Mouse (Mus musculus): ENCODE measurements around the gene Il9r.

Gene Il9r

GRCm38 (mm10) chr11:32159176-32159575, 40.9 kb downstream of the Il9r start:
- DNase-seq (ENCODE audit: low spot score), result no peak

GRCm38 (mm10) chr11:32157791-32158594, 42.1 kb downstream of the Il9r start:
- no peak for DNase-seq (ENCODE audit: low spot score)

- no peak for DNase-seq (ENCODE audit: low spot score)
Observed at GRCm38 (mm10) chr11:32156854-32157630, 43.0 kb downstream of the Il9r start.

DNA sequence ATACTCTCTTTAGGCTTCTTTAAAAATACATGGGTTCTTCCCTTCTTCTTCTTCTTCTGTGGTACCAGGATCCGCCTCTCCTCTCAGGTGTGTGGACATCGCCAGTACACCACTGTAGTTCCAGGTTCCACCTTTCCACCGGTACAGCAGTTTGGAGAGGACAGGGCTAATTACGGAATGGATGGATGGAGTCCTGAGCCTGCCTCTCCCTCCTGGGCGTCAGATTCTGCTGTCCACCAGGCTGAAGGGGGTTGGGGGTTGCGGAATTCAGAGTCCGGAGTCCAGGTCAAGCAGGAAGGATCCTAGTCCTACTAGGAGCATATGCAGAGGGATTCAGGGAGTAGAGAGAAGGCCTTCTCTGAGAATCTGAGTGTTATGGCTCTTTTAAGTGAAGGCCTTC, 46.9 kb downstream of the Il9r start:
- DNase-seq (ENCODE audit: low spot score), result no peak

GRCm38 (mm10) chr11:32152814-32153213, 47.3 kb downstream of the Il9r start:
- DNase-seq (ENCODE audit: low spot score), result peak; percentile 22

GRCm38 (mm10) chr11:32151243-32151642, 48.8 kb downstream of the Il9r start:
- DNase-seq (ENCODE audit: low spot score), result no peak

GRCm38 (mm10) chr11:32149605-32150004, 50.5 kb downstream of the Il9r start:
- no peak for DNase-seq (ENCODE audit: low spot score)

- no peak for DNase-seq (ENCODE audit: low spot score)
Observed at GRCm38 (mm10) chr11:32142771-32143170, 57.3 kb downstream of the Il9r start.

GRCm38 (mm10) chr11:32141627-32142586, 58.2 kb downstream of the Il9r start:
- DNase-seq (ENCODE audit: low spot score), result no peak

DNA sequence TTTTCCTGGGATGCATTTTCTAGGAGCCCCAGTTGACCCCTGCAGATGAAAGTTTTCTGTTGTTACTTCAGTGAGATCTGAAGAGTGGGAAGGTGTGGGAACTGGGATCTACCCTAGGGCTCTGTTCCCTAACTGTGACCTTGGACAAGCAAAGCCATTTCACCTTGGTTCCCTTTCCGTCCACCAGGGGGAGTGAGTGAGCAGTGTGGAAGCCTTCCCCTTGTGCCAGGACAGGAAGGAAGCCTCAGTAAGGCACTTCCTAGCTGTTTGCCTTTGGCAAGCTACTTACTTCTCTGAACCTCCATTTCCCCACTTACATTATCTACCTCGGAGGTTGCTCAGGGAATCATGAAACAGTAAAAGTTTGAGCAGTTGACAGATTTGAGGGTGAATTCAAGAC, 59.0 kb downstream of the Il9r start:
- DNase-seq (ENCODE audit: low spot score), result peak; percentile 61

DNA sequence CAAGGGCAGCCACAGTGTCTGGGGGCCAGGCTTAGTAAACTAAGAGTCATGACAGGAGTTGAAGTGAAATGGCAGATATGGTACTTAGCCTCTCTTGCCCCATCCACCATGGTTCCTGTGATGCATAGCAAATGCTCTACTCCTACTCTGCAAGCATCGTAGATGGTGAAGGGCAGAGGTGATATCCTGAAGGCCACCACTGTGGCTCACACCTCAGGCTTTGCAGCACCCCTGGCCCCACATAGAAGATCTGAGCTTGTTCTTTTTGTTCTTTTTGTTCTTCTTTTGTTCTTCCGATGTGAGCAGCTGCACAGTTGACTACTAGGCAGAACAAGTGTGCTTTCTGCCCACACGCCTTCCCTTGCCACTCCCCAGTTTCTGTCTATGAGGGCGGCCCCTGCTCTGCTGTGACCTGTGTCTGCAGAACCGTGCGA, 60.5 kb downstream of the Il9r start:
- no peak for DNase-seq (ENCODE audit: low spot score)

GRCm38 (mm10) chr11:32138614-32138964, 61.5 kb downstream of the Il9r start:
- no peak for DNase-seq (ENCODE audit: low spot score)

DNA sequence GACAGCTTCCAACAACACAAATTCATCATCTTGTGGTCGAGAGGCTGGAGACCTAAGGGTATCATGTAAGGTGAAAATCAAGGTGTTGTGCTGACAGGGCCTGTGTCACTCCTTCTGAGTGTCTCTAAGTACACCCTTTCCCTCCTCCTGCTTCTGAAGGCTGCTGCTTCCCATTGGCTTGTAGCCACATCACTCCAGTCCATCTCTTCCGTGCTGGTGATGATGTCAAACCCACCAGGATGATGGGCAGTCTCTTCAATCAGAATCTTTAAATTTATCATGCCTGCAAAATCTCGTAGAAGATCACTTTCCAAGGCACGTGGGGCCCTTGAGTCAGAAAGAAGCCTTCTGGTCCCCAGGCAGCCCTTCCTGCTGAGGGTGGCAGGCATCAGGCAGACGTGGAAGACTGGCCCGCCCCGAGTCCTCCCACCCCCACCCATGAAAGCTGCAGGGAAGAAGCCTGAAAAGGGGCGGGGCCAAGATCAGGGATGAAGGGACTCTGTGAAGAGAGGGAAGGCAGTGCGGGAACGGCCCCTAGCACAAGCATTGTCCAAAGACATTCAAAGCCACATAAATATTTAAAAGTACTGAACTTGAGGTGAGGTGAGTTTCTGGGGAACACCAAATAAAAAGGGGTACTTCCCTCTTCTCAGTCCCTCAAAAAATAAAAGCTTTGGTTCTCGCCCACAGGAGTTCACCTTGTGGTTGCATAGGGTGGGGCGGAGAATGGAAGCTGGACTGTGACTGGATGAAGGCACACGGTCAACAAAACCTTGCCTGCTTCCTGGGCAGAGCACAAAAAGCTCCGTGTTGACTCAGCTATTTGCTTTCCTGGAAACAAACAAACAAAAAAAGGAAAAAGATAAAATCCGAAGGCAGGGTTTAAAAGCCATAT, 62.1 kb downstream of the Il9r start:
- no peak for DNase-seq (ENCODE audit: low spot score)

All from c-Kit-positive CD71-positive TER-119-positive erythroid progenitor cells, embryonic 14.5 days (primary cell).